Mouse (Mus musculus) forebrain, embryonic 16.5 days (tissue): ENCODE results near the gene Rpl15. TPM values are rescaled to one million over a fixed set of nuclear protein-coding genes. Genes with fewer than 3 reads are reported as not detected.

ENCODE experiments used
- polyA plus RNA-seq: library from polyadenylated mRNA; unstranded; fragments of >200 nt; fragmentation: Nextera tagmentation; extraction: Ambion mirVana; gene quantifications from 2 replicates; pipeline ENCODE4 v1.2.1, GENCODE M21; 2015

Rpl15 gene
- polyA plus RNA-seq, 1 experiment from 2014 or later: 303 TPM

Other genes starting within 250 kb of the Rpl15 start
- gene Nr1d2, start 32.3 kb downstream of the Rpl15 start, polyA plus RNA-seq: 6.9 and 10.1 TPM in 2 replicates
- 34.7 and 36.2 TPM in 2 replicates for gene Nkiras1, start 255 bp downstream of the Rpl15 start, polyA plus RNA-seq
- 210 and 212 TPM in 2 replicates for gene Ube2e1, start 60.5 kb upstream of the Rpl15 start, polyA plus RNA-seq